Mouse (Mus musculus) hindbrain, embryonic 16.5 days (tissue): Measurements from ENCODE around the gene Mrpl9. TPM values are rescaled to one million over a fixed set of nuclear protein-coding genes. Genes with fewer than 3 reads are reported as not detected.
A peak's percentile ranks its signal among the peaks of the same experiment; 100 is the strongest.

Experiments used
- ATAC-seq: fragments of 200-750 bp; cut with Nextera tagmentation; 2 replicates; pipeline ENCODE4 v1.8.0; 2017; ENCODE audit warnings: moderate TSS enrichment, moderate library complexity
- H3K27ac ChIP-seq: fragments of 300-500 bp; sonication (generic); 2 replicates; pipeline ENCODE4 v1.5.1; 2014; ENCODE audit warnings: low read depth, mild to moderate bottlenecking, control low read depth, low read length, moderate library complexity
- H3K27me3 ChIP-seq: fragments of 300-500 bp; sonication (generic); replicated peaks from 2 replicates; pipeline ENCODE4 v1.6.1; 2014; ENCODE audit warnings: low read length; ENCODE audit not compliant: control insufficient read depth, insufficient read depth
- H3K36me3 ChIP-seq: fragments of 300-500 bp; sonication (generic); 2 replicates; pipeline ENCODE4 v1.6.1; 2014; ENCODE audit warnings: mild to moderate bottlenecking, low read length, moderate library complexity, mixed read lengths; ENCODE audit not compliant: control insufficient read depth, insufficient read depth
- H3K4me1 ChIP-seq: fragments of 300-500 bp; sonication (generic); 2 replicates; pipeline ENCODE4 v1.6.1; 2014; ENCODE audit warnings: low read depth, low read length; ENCODE audit not compliant: control insufficient read depth, insufficient read depth
- H3K4me2 ChIP-seq: fragments of 300-500 bp; sonication (generic); 2 replicates; pipeline ENCODE4 v1.6.1; 2014; ENCODE audit warnings: mild to moderate bottlenecking, low read length, control low read depth, moderate library complexity
- H3K4me3 ChIP-seq: fragments of 300-500 bp; sonication (generic); 2 replicates; pipeline ENCODE4 v1.5.1; 2014; ENCODE audit warnings: mild to moderate bottlenecking, low read length, control low read depth, moderate library complexity
- H3K9ac ChIP-seq: fragments of 300-500 bp; sonication (generic); 2 replicates; pipeline ENCODE4 v1.6.1; 2014; ENCODE audit warnings: low read depth, mild to moderate bottlenecking, control low read depth, low read length, moderate library complexity
- H3K9me3 ChIP-seq: fragments of 300-500 bp; sonication (generic); 2 replicates; pipeline ENCODE4 v1.6.1; 2014; ENCODE audit warnings: mild to moderate bottlenecking, low read length, moderate library complexity; ENCODE audit not compliant: control insufficient read depth
- WGBS: fragments of 180-500 bp; shearing (Covaris S2); extraction: QIAGEN DNeasy Blood & Tissue Kit; methylation state at CpG from one replicate; pipeline ENCODE4 v1.1.7; 2014; 5-methylcytosine and 5-hydroxymethylcytosine counted together
- polyA plus RNA-seq: library from polyadenylated mRNA; unstranded; fragments of >200 nt; fragmentation: Nextera tagmentation; extraction: Ambion mirVana; gene quantifications from 2 replicates; pipeline ENCODE4 v1.2.1, GENCODE M21; 2015

Gene Mrpl9
- polyA plus RNA-seq, 1 experiment from 2014 or later: 64.5 TPM

DNA sequence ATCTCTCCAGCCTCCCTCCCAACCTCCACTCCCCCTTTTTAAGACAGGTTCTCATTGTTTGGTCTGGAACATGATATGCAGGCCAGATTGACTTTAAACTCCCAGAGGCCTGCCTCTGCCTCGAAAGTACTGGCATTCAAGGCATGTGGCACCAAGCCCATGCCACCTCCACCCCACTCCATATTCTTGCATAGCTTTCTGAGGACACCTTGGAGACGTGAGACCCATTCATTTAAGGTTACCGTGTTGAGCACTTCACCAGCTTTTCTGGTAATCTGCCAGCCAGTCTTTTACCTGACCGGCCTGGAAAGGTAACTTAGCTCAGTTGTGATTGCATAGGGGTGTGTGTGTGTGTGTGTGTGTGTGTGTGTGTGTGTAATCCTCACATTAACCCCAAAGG lies 37.6 kb upstream of the Mrpl9 start:
- no peak overlapping the region for H3K9ac ChIP-seq
- 71% methylated on average over 4 of the region's 4 CpGs for WGBS
- peaks cover 7% of the 10 kb centered on the region for H3K4me1 ChIP-seq
- H3K27ac ChIP-seq: no peak overlapping the region
- H3K4me2 ChIP-seq: no peak overlapping the region
- no peak overlapping the region for H3K4me3 ChIP-seq
- no peaks in the 10 kb centered on the region for H3K9me3 ChIP-seq
- no peak for ATAC-seq
- H3K36me3 ChIP-seq: peaks cover 2% of the 10 kb centered on the region; the same call in 1 of the 2 replicates
- no peaks in the 10 kb centered on the region for H3K27me3 ChIP-seq

DNA sequence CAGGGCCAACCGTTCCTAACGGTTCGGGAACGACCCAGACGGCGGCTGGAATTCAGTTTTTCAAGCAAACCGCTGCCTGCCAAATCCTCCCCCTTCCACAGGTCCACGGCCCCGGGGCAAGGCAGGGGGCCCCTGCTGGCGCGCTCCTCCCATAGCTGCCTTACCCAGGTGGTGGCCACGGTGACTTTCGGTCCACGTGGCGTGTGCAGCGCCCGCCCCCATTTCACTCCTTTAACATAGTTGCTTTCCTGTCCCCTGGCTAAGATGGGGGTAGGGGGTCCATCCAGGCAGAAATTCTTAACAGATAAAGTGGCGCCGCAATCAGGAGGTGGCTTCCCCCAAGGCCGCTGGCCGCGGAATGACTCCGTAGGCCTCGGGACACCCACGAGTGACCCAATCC lies 30.6 kb upstream of the Mrpl9 start:
- Histone ChIP-seq H3K27ac (peak overlapping the region; percentile 82), H3K4me1 (peaks cover 9% of the 10 kb centered on the region), H3K9ac (peak overlapping the region; percentile 81), H3K4me3 (peak overlapping the region; percentile 78), H3K9me3 (no peaks in the 10 kb centered on the region), H3K4me2 (peak overlapping the region; percentile 97), H3K27me3 (no peaks in the 10 kb centered on the region), H3K36me3 (peaks cover 1% of the 10 kb centered on the region; the same call in 1 of the 2 replicates)
- 2% methylated on average over 25 of the region's 25 CpGs for WGBS
- peak; percentile 69 for ATAC-seq

DNA sequence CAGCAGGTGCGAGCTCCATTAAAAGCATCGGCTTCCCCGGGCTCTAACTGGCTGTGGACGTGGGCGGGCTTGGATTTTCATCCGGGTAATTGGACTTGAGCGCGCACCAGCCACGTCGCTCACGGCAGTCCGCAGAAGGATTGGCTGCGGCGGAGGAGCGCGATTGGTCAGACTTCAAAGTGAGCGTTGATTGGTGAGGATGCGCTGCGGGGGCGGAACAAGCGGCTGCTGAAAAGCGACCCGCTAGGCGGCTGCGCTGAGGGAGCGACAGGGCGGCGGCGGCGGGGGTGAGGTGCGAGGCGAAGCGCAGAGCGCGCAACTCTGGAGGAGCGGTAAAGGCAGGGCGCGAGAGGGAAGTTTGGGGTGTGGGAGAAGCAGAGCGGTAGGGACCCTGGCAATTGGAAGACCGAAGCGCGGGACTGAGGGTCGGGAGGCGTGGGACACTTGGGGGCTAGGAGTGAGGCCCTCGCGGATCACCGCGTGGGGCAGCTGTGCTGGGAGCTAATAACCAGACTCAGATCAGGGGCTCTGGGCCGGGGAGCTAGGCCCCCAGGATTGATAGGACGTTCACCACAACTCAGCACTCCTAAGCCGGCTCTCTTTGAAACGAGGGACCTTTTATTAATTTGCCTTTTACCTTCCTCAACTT lies 30.0 kb upstream of the Mrpl9 start, which contains the start of gene Tdrkh:
Tdrkh (plus strand) TSS at position 243 of the 649 bp plus-strand sequence.
- Histone ChIP-seq H3K4me1 (peaks cover 9% of the 10 kb centered on the region), H3K4me3 (peak within 1 kb of the TSS; percentile 78), H3K9ac (peak within 1 kb of the TSS; percentile 83), H3K9me3 (no peaks in the 10 kb centered on the region), H3K27me3 (no peaks in the 10 kb centered on the region), H3K4me2 (peak within 1 kb of the TSS; percentile 97), H3K27ac (peak within 1 kb of the TSS; percentile 82), H3K36me3 (no peaks in the 10 kb centered on the region)
- ATAC-seq: peak; percentile 99
- WGBS: 7% methylated on average over 50 of the region's 52 CpGs

DNA sequence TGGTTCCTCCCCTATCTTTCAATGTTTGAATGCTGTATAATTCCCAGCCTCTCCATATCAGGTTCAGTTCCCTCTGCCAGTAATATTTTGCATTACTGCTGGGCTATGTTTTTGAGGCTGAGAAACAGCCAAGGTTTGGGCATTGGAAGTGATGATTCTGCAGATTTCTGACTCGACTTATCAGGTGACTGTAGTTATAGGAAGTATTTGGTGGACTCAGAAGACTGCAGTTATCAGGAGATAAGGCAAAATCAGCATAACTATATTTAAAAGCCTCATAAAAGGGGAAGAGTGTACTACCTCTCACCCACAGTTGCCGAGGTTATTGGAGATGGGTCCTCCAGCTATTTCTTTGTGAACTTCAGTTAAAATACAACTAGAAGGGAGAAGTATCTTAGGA lies 12.1 kb upstream of the Mrpl9 start:
- H3K27me3 ChIP-seq: no peaks in the 10 kb centered on the region
- no peak overlapping the region for H3K9ac ChIP-seq
- H3K4me2 ChIP-seq: no peak overlapping the region
- ATAC-seq: no peak
- no peaks in the 10 kb centered on the region for H3K4me1 ChIP-seq
- H3K27ac ChIP-seq: no peak overlapping the region
- no peak overlapping the region for H3K4me3 ChIP-seq
- WGBS: 87% methylated on average over 2 of the region's 2 CpGs
- no peaks in the 10 kb centered on the region for H3K9me3 ChIP-seq
- H3K36me3 ChIP-seq: peaks cover 26% of the 10 kb centered on the region

DNA sequence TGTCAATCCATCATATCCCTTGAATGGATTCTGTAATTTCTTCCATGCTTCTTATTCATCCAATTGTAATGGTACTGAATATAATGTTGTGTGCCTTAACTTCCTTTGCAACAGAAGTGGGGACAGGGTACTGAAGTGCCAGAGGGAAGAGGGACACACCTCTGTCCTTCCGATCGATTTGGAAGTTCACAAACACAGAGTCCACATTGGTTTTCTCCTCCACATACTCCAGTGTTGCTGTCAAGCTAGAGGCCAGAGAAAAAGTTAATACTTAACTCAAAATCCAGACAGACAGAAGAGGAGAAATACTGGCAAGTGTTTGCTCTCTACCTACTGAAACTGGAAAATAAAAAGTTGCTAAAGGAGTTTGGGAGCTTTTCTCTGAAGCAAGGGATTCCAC lies 8.8 kb upstream of the Mrpl9 start:
- no peak overlapping the region for H3K27ac ChIP-seq
- H3K36me3 ChIP-seq: peaks cover 11% of the 10 kb centered on the region
- WGBS: 93% methylated on average over 2 of the region's 2 CpGs
- no peak overlapping the region for H3K4me3 ChIP-seq
- H3K27me3 ChIP-seq: no peaks in the 10 kb centered on the region
- no peak overlapping the region for H3K4me2 ChIP-seq
- ATAC-seq: no peak
- H3K9me3 ChIP-seq: no peaks in the 10 kb centered on the region
- H3K9ac ChIP-seq: no peak overlapping the region
- H3K4me1 ChIP-seq: no peaks in the 10 kb centered on the region

DNA sequence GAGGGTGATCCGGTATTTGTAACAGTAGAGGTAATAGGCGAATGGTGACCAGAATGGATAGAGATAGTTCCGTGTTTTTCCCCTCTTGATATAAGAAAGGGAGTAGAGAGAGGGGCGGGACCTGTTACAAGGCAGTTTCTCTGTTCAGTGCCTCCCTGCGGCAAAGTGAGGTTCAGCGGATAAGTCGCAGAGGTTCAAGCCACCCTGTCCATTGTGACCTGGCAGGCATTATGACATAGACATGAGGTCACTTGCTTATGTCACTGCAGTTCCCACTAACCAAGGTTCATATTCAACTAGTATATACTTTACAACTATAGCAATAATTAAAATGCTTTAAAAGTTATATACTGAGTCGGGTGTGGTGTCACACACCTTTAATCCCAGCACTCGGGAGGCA lies 6.7 kb upstream of the Mrpl9 start:
- Histone ChIP-seq H3K4me1 (no peaks in the 10 kb centered on the region), H3K4me2 (no peak overlapping the region), H3K27ac (no peak overlapping the region), H3K9me3 (no peaks in the 10 kb centered on the region), H3K4me3 (no peak overlapping the region), H3K9ac (no peak overlapping the region), H3K36me3 (no peaks in the 10 kb centered on the region), H3K27me3 (no peaks in the 10 kb centered on the region)
- 84% methylated on average over 9 of the region's 9 CpGs for WGBS
- ATAC-seq: no peak

DNA sequence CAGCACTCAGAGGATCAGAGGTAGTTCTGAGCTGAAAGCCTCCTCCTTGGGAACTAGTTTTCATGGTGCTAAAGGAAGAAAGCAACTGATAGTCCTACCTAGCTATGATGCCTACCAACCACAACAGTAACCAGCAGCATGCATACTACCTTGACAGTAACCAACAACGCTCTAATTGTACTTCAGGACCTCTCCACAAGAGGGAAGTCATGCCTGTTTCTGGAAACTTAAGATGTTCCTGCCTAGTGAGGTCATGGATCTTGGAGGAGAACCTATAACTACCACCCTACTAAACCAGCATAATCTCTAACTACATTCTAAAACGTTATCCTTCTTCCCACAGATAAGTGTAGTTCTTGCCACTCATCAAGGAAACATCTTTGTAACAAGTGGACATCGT lies 1.9 kb upstream of the Mrpl9 start:
- Histone ChIP-seq H3K27ac (no peak overlapping the region), H3K9ac (no peak overlapping the region), H3K9me3 (no peaks in the 10 kb centered on the region), H3K4me2 (no peak overlapping the region), H3K36me3 (peaks cover 9% of the 10 kb centered on the region; the same call in 1 of the 2 replicates), H3K4me1 (peaks cover 6% of the 10 kb centered on the region), H3K27me3 (no peaks in the 10 kb centered on the region), H3K4me3 (no peak overlapping the region)
- no peak for ATAC-seq
- WGBS: 44% methylated on average over 3 of the region's 3 CpGs

DNA sequence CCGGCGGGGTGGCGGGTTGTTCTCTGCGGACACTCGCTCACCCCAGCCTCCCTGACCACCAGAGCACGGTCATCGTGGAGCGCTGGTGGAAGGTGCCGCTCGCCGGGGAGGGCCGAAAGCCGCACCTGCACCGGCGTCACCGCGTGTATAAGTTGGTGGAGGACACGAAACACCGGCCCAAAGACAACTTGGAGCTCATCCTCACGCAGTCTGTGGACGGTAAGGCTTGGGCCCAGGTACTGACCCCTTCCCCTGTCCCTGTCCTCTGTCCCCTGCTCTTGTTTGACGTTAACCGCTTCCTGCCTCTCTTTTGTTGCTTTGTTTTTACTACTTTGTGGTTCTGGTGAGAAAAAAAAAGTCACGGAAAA lies 463 bp downstream of the Mrpl9 start, which contains the start of gene Oaz3:
Oaz3 (minus strand) TSS at position 319 of the 368 bp plus-strand sequence.
- Histone ChIP-seq H3K27me3 (no peaks in the 10 kb centered on the region), H3K9me3 (no peaks in the 10 kb centered on the region), H3K27ac (peak within 1 kb of the TSS; percentile 73), H3K4me2 (peak within 1 kb of the TSS; percentile 58), H3K4me3 (peak within 1 kb of the TSS; percentile 83), H3K36me3 (peaks cover 25% of the 10 kb centered on the region), H3K4me1 (peaks cover 6% of the 10 kb centered on the region), H3K9ac (peak within 1 kb of the TSS; percentile 90)
- under 1% methylated on average over 20 of the region's 24 CpGs for WGBS
- ATAC-seq: no peak

DNA sequence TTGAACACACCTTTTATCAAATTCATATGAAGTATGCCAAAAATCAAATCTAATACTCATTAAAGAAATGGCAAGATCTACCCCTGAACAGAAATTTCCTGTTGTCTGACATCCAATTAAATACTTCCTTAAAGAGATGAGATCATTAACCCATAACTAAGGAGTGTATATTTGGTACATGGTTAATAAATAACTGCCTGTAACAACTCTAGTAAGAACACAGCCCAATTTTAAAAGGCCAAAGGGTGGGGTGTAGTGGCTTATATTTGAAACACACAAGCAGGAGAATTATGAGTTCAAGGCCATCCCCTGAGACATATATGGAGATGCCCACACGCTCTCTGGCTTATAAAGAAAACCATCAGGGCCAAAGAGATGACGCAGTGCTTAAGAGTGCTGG lies 6.3 kb downstream of the Mrpl9 start:
- H3K9me3 ChIP-seq: no peaks in the 10 kb centered on the region
- ATAC-seq: no peak
- WGBS: 83% methylated on average over 2 of the region's 2 CpGs
- H3K27ac ChIP-seq: no peak overlapping the region
- H3K4me3 ChIP-seq: no peak overlapping the region
- H3K4me2 ChIP-seq: no peak overlapping the region
- peaks cover 25% of the 10 kb centered on the region for H3K36me3 ChIP-seq
- H3K27me3 ChIP-seq: no peaks in the 10 kb centered on the region
- H3K4me1 ChIP-seq: peaks cover 1% of the 10 kb centered on the region; the same call in 1 of the 2 replicates
- H3K9ac ChIP-seq: no peak overlapping the region
